ENCODE assay signal across 14 mouse cellular contexts in the genomic region with DNA sequence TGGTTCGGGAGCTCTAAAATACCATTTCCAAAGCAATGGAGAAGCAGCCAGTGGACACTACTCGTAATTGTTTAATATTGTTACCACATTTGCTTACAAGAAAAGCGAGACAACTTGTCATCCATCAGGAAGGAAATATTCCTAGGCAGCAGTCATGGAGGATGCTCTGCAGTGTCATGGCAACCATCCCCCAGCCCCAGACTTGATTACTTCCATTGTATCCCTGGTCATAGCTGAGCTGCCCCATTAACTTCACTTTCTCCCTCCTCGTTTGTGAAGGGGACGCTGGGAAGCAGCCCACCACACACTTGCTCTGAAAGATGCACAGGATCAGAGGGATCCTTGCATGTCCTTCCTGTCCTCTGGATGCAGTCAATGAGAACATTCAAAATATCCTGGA.
"Had no signal": no experiment of that assay in that cellular context is flagged by ENCODE, and none has a peak within 500 bp of the region (broad histone marks: within the 10 kb centered on the region; RNA-seq: fewer than 3 reads in every experiment).

No protein-coding gene starts in this region.

- H3K4me3 ChIP-seq: left cerebral cortex, adult 2 months; limb, embryonic 10.5 days; liver, embryonic 13.5 days; lung, embryonic 15.5 days had no signal

- DNase-seq: kidney, adult 8-10 months; kidney, postnatal 25 days; liver, embryonic 13.5 days; liver, postnatal 0 days; midbrain, embryonic 14.5 days; right cerebral cortex, adult 18-20 months; right cerebral cortex, postnatal 25 days; thymus, adult 18-20 months; thymus, postnatal 14 days had no signal

- ATAC-seq: intestine, postnatal 0 days; liver, postnatal 0 days had no signal

- H3K4me2 ChIP-seq: liver, embryonic 13.5 days; lung, embryonic 15.5 days had no signal

- H3K36me3 ChIP-seq: limb, embryonic 10.5 days; liver, embryonic 13.5 days; lung, embryonic 15.5 days had no signal

- H3K4me1 ChIP-seq: limb, embryonic 10.5 days; liver, embryonic 13.5 days; lung, embryonic 15.5 days had no signal

- H3K27ac ChIP-seq: left cerebral cortex, adult 2 months; limb, embryonic 10.5 days; liver, embryonic 13.5 days; lung, embryonic 15.5 days; stomach, postnatal 0 days had no signal

- H3K27me3 ChIP-seq: liver, embryonic 13.5 days; lung, embryonic 15.5 days had no signal

- H3K9me3 ChIP-seq: limb, embryonic 10.5 days; liver, embryonic 13.5 days; lung, embryonic 15.5 days had no signal

- H3K9ac ChIP-seq: liver, embryonic 13.5 days; liver, postnatal 0 days; lung, embryonic 15.5 days had no signal
